Mouse (Mus musculus) heart, adult 18-20 months (tissue): Measurements from ENCODE around the gene Nectin2. TPM values are rescaled to one million over a fixed set of nuclear protein-coding genes. Genes with fewer than 3 reads are reported as not detected.

ENCODE experiments used
- DNase-seq, 2 experiments: peaks; one replicate each; pipeline ENCODE4 v3.0.0; 2021 to 2022; ENCODE audit warnings: mixed read lengths in 1 of 2
- total RNA-seq, 2 experiments: library from RNA; stranded (reverse); gene quantifications; 2 replicates each; pipeline ENCODE4 v1.2.3; 2021

Gene Nectin2
- total RNA-seq, 2 experiments from 2014 or later: 28.5 to 30.0 TPM

DNA sequence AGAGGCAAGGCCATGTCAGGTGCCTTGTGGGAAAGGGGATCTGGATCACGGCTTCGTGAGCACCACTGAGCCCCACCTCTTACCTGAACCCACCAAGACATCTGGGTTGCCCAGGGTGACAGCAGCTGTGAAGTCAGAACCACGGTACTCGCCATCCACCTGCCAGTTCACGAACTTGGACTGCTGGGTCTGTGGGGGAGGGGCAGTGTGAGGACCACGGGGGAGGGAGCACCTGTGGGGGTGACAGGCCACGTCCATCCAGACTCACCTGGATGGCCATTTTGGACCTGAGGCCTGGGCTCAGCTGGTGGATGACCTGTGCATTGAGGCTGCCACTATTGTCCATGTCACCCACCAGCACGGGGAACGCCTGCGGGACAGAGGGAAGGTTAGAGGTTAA, 39.6 kb downstream of the Nectin2 start:
- no peak for DNase-seq

DNA sequence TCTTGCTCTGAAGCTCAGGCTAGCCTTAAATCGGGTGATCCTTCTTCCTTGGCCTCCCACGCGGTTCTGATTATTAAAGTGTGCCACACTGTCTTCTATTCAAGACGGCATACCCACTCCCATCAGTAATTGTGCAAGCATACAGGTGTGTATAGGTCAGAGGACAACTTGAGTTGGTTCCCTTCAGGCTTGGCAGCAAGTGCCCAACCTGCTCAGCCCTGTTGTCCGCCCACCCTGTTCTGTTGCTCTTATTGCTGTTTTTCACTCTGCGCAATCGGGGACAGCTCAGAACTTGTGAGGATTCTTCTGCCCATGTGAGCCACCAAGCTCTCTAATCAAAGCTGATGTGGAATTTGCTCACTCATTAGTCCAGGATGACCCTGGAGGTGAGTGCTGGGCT, 45.0 kb downstream of the Nectin2 start:
- no peak for DNase-seq

DNA sequence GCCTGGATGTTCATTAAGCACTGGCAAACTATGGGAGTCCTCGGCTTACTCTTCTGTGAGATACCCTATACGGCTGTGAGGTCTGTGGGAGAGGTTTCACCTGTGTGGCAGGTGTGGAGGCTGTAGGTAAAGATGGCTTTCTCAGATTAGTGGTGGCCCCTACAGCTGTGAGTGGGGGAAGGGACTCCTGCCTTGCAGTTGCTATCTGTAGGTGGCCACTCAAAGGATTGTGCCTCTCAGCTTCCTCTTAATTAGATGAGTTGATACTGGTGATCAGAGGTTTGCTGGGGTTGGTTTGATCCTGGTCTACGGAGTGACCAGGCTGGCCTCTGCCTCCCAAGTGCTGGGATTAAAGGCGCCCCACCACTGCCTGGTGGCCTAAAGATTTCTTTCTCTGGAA, 45.8 kb downstream of the Nectin2 start:
- DNase-seq: no peak

DNA sequence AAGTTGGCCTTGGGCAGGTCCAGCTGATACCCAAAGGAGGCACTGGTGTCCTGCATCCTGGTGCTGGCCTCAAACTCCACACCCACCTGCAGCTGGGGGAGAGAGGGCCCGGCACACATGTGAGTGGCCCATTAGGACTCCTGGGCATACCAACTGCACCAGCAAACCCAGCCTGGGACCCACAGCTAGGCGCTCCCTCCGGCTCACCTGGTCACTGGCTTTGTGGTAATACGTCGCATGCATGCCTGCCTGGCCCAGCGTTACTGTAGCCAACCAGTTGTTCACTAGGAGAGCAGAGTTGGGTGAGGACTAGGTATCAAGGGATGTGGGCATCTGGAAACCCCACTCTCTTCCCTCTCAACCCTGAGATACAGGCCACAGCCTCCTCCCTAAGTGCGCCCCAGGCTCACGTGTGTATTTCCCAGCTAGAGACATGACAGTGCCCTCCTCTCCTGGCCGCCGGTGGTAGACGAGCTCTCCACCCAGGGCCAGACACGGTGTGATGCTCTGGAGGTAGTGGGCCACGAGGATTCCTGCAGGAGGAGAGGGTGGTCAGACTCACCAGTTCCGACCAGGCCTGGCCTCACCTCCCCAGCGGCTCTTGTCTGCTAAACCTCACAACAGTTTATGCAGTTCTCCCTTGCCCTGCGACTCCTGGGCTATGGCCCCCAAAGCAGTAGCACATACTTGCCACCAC, 47.3 kb downstream of the Nectin2 start:
- no peak for DNase-seq

DNA sequence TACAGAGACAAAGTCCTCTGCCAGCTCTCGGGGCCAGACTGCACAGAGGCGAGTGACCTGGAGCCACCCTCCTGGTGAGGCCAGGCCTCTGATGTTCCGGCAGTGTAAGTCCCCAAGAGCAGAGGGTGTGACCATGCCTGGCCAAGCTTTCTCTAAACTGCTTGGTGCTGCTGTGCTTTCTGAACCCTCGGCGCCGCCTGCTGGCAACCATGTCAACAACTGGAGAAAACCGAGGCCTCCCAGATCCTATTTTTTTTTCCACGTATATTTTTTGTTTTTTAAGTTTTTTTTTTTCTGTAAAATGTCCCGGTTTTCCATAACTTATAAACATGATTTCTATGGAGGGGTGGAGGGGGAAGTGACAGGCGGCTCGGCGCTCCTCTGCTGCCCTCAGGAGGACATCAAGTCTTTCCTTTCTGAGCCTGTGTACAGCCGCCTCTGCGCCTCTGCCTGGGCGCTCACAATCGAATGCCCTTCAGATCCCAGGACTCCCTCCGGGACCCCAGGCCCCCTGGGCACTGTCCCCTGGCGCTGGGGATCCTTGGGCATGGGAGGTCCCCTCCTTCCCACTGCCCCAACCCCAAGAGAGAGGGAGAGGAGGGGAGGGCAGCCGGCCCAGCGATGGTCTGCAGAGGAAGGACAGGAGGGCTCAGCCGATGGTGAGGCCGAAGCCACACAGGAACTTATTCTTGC, 49.1 kb downstream of the Nectin2 start:
- DNase-seq: peak; percentile 89 to 90

DNA sequence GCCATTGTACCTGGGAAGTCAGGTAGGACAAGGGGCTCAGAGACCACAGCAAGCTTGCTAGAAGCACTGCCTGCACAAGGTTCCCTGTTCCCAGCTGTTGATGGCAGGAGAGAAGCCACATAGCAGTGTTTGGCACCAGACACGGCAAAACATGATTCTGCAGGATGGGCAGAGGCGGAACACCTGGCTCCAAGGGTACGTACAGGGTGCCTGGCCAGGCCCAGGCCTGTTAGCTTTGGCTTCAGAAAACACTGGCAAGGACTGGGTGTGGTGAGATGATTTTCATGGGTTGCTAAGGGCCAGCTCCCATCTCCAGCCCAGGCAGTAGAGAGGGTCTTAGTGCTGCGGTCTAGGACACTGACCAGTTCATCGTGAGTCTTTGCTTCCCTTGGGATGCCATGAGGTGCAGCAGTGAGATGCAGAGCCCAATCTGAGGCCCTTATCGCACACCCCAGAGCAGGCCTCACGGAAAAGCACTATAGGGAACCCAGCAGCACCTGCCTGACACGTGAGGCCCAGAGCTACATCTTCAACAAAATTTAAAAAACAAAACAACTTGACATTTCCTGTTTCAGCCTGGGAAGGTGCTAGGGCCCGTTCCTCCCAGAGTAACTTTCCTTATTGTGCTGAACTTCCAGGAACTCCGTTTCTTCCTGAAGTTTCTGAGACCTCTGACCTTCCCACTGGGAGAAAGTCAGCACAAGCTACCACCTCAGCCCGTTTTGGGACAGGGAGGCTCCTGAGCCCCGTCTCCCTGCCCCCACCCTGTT, 49.8 kb downstream of the Nectin2 start:
- DNase-seq: no peak

DNA sequence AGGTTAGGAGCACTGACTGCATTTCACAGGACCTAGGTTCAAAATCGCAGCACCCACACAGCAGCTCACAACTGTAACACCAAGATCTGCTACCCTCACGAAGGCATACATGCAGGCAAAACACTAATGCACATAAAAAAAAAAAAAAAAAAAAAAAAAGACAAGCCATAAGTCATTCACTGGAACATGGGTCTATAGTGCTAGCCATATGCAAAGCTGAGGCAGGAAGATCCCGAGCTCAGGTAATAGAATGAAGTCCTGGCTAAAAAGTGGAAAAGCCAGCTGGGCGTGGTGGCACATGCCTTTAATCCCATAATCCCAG, 50.5 kb downstream of the Nectin2 start:
- no peak for DNase-seq

DNA sequence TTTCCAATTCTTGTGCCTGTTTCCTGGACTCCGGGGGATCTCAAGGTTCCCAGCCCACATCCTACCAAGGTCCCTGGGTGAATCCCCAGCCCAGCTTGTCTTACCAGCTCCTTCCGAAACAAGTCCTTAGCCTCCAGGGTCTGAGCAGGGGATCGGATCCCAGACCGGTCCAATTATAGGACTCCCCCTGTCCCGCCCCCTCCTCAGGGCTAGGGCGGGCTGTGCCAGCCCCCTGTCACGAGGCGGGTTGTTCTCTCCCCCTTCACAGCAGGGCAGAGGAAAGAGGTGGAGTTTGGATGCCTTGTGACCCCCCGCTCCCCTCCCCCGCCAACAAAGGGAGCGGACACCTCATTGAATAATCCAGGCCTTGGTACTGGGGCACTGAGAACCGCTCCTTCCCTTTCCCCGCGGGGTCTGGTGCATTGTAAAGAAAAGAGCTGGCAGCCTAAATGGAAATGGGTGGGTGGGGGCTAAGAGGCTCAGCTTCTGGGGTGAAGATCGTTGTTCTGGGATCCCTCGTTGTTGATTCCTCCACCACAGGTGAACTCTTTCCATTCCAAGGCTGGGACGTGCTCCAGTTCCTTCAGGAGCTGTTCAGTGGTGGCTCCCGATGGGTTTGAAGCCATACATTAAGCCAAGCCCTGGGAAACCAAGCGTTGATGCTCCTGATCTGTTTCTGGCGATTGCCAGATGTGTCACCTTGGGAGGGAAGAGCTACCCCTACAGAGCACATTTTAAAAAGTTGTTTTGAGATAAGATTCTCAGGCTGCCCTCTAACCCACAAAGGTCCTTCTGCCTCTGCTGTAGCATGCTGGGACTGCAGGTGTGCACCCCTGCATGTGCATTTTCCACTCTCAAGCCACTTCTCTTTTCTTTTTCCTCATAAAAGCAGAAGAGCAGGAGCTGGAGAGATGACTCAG, 51.1 kb downstream of the Nectin2 start, which contains the start of gene Apoe:
Apoe (minus strand) TSS at position 282 of the 920 bp plus-strand sequence.
- peak; percentile 79 to 88 for DNase-seq

DNA sequence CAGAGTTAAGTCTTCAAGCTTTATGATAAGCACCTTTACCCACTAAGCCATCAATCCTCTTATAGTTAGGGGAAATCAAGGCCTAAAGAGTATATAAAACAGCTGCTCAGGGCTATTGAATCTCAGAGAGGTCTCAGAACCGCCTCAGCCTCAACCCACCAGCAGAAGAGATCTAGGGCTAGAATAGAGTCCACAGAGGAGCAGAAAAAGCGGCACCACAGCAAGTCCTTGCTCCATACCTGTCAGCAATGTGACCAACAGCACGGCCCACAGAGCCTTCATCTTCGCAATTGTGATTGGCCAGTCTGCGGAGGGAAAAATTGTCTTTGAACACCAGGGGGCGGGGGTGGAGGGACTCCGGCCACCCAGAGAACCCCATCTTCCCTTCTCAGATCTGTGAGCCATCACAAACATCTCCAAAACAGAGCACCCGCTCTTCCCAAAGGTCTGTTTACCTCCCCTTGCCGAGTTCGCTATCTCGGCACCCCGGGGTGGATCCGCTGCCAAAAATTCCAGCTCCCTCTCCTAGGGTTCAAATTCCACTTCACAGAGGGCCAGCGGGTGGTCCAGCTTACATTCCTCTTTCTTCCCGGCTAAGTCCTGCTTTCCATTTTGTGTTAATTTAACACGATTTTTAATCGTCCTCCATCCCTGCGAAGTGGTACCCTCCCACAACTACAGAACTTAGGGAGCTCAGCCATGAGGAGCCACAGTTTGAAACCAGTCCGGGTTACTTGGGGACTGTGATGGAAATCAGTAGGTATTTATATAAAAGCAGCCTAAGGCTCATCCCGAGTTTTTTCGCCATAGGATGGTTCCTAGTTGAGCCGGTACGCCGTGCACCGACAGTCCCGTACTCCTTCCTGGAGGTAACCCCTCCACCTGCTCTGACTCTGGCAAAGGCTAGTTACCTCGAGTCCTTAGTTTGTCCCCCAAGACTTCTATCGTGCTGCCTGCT, 52.1 kb downstream of the Nectin2 start:
- DNase-seq: peak in 1 of 2 experiments; percentile 56

DNA sequence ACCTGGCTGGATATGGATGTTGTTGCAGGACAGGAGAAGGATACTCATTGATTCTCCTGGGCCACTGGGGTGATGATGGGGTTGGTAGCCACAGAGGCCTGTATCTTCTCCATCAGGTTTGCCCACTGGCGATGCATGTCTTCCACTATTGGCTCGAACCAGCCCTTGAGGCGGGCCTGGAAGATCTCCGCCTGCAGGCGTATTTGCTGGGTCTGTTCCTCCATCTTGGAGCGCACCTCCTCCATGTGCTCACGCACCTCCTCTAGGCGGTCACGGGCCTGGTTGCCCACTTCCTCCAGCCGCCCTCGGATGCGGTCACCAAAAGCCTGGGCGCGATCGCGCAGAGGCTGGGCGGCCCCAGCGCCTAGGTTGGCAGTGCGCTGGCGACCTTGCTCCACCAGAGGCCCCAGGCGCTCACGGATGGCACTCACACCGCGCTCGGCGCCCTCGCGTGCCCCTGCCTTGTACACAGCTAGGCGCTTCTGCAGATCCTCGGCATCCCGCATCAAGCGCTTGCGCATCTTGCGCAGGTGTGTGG, 53.9 kb downstream of the Nectin2 start:
- DNase-seq: no peak

DNA sequence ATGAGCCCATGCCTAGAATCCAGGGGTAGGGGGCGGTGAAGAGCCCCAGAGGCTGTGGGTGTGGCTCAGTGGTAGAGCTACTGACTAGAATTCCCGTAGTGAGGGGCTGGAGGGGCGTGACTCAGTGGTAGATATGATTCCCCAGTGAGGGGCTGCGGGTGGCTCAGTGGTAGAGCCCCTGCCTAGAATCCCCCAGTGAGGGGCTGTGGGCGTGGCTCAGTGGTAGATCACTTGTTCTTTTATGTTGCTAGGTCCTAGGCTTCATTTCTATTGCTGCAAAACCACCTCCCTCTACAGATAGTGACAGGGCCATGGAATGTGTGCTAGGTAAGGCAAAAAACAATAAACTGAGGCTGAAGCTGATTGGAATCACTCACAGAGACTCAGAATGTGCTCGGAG, 54.4 kb downstream of the Nectin2 start:
- DNase-seq: no peak

DNA sequence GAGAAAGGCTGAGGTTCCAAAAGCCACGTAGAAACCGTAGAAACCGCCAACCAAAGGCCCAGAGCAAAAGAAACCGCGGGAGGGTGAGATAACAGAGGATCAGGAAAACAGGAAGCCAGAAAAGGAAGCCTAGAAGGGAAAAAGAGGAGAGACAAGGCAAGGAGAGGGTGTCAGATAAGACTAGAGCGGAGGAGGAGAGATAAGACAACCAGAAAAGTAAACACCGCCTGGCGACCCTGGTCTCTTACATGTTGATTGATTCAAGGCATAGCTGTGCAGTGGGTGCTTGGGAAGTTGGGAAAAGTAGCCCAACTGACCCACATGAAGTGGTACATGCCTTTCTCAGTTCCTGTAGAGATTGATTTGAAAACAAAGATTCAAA, 55.1 kb downstream of the Nectin2 start:
- no peak for DNase-seq

DNA sequence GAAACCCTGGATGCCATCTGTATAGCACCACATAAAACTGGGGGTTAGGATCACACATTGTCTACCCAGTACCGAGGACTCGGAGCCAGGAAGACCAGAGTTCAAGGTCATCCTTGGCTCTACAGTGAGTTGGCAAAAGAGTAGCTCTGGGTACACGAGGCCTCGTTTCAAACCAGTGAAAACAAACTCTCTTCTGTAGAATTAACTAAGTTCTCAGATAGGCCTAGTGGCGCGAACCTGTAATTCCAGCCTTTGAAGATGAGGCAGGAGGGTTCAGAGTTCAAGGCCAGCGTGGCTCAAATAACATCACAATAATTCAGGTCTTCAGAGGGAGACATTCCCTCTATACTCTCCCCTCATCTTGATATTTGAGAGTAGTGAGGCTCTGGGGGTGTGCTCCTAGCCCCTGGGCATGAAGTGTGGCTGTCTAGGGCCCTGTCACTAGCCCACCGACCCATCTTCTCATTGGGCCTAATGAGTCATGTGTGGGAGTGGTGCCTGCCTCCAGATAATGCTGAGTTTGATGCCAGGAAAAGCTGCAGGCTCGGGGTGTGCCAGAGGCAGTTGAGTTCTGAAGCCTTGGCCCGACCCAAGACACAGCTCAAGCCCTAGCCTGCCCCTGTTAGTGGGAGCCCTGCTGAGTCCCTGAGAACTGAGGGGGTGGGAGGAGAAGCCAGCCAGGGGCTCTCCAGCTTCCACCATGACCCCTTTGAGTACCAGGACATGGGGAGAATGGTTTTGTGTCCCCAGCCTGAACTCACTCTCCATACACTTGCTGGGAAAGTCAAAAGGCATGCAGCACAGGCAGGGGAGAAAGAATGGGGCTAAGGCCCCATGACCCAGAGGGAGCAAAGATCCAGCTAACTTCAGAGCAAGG, 55.7 kb downstream of the Nectin2 start:
- no peak for DNase-seq

DNA sequence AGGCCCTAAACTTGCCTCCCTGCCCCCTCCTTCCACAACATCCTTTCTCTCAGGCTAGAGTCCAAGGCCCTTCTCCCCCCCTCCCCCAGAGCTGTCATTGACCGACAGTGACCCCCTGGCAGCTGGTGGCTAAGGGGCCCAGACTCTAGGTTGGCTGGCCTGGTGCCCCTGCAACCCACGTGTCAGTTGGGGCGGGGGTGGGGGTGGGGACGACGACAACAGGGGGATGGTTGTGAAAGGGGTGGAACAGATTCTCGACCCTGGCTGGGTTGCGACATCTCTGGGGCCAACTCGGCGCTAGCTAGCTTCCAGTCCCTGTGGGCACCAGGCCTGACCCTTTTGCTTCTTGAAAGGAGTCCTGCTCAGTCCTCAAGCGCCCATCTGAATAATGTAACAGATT, 56.9 kb downstream of the Nectin2 start:
- DNase-seq: peak; percentile 75 to 82

DNA sequence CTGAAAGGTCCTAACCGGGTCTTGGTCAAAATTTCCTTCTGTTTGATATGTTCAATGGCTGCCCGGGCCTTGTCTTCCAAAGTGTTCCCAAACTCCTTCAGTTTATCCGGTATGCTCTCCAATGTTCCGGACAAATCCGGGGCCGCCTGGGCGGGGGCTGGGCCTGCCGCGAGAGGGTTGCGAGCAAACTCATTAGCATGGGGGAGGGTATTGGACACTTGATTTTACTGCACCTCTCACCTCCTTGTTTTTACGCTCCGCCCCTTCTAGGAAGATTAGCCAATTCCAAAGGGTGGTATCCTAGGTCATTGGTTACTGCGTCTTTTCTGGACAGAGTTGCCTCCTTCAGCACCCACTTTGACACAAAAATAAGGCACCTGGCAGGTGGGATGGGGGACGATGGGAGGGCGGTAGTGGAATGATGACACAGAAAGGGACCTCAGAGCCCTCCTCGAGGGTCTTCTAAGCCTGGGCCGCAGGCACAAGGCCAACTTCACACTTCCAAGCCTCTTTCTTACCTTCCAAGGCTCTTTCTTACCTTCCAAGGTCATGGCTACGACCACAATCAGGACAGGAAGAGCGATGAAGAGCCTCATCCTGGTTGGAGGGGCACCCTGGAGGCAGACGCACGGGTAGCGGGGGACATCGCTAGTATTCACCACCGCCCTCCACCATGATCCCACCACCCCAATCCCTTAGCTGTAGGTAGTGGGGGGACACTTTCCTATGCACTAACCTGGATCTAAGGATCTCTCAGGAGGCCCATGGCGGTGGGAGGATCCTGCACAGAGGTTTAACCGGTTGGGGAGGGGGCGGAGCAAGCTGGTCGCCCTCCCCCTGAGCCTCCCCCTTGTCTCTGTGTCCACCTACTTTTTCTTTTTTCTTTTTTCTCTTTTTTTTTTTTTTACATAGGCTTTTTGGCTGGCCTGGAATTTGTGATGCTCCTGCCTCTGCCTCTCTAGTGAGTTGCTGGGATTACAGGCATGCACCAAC, 58.1 kb downstream of the Nectin2 start, which contains the start of gene Apoc1:
Apoc1 (minus strand) TSS at position 788 of the 993 bp plus-strand sequence.
- no peak for DNase-seq

DNA sequence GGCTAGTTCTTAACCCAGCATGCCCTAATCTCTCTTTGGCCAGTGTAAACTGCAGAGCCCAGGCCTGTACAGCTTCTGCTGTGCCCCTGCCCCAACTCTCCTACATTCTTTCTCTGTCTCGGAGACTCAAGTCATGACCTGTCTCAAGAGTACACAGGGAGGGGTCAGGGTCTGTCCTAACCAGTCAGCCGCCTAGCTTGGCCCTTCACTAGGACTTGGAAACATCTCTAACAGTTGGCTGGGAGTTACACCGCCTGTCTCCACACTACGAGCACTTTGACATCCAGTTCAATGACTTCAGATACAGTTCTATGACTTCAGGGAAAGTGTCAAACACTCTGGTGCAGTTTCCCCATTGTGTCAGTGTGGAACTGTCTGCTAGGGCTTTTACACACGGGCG, 58.8 kb downstream of the Nectin2 start:
- DNase-seq: no peak

DNA sequence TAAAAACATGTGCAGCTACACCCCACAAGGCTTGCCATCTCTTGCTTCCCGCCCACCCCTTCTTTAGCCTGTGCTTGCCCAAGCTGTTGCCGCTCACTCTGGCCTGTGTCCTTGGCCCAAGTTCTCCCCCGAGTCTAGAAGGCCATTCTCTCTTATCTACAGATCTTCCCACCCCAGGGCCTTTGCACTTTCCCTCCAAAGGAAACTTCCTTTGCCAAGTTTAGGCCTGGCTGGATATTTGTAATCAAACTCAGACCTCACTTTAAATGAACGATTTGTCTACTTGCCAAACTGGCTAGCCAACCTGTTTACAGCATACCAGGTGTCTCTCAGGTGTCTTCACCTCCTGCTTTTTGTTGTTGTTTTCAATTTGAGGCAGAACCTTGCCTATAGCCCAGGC, 59.4 kb downstream of the Nectin2 start:
- DNase-seq: no peak

DNA sequence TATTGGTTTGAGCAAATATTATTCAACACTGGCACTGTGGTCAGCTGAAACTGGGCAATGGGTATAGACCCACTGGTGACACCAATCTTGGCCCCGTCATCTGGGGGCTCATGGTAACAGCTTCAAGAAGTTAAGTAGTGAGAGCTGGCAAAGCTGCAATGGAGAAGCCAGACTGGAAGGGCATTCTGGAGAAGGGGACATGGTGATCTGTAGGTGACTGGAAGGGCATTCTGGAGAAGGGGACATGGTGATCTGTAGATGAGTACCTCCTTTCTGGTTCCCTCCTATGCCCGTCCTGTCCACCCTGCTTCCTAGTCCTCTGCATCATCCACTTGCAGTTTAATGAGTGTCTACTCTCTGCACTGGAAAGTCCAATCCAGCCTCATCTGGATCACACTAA, 61.7 kb downstream of the Nectin2 start:
- DNase-seq: no peak
